Mouse (Mus musculus) olfactory bulb, adult 2 months (tissue): ENCODE measurements around the gene Colq. TPM values are rescaled to one million over a fixed set of nuclear protein-coding genes. Genes with fewer than 3 reads are reported as not detected.

ENCODE experiments used
- H3K27ac ChIP-seq: fragments of 200-500 bp; 2 replicates; pipeline ENCODE4 v1.5.1; 2012; ENCODE audit warnings: low read depth, low read length; ENCODE audit not compliant: insufficient read depth
- H3K4me1 ChIP-seq: fragments of 200-500 bp; 2 replicates; pipeline ENCODE4 v1.6.1; 2012; ENCODE audit warnings: low read length; ENCODE audit not compliant: control insufficient read depth, insufficient read depth
- H3K4me3 ChIP-seq: fragments of 200-500 bp; 2 replicates; pipeline ENCODE4 v1.5.1; 2012; ENCODE audit warnings: mild to moderate bottlenecking, low read depth, low read length, moderate library complexity; ENCODE audit not compliant: insufficient read depth
- CTCF ChIP-seq: fragments of 200-500 bp; IDR thresholded peaks from 2 replicates; pipeline ENCODE4 v1.5.1; 2012; ENCODE audit warnings: low read depth, mild to moderate bottlenecking, low read length, moderate library complexity; ENCODE audit not compliant: insufficient read depth
- POLR2A ChIP-seq: fragments of 200-500 bp; IDR thresholded peaks from 2 replicates; pipeline ENCODE4 v1.6.1; 2012; ENCODE audit warnings: mild to moderate bottlenecking, low read depth, low read length, moderate library complexity; ENCODE audit not compliant: insufficient read depth
- WGBS: fragments of 180-500 bp; shearing (Covaris S2); methylation state at CpG from one replicate; pipeline ENCODE4 v1.1.7; 2018; 5-methylcytosine and 5-hydroxymethylcytosine counted together
- polyA plus RNA-seq: library from polyadenylated mRNA; stranded (reverse); fragments of >200 nt; gene quantifications from 2 replicates; pipeline ENCODE4 v1.2.4, GENCODE M21; 2012; ENCODE audit warnings: low replicate concordance; ENCODE audit not compliant: missing spikeins, insufficient read depth, insufficient read length

The Colq gene
- polyA plus RNA-seq, 1 experiment = not detected

DNA sequence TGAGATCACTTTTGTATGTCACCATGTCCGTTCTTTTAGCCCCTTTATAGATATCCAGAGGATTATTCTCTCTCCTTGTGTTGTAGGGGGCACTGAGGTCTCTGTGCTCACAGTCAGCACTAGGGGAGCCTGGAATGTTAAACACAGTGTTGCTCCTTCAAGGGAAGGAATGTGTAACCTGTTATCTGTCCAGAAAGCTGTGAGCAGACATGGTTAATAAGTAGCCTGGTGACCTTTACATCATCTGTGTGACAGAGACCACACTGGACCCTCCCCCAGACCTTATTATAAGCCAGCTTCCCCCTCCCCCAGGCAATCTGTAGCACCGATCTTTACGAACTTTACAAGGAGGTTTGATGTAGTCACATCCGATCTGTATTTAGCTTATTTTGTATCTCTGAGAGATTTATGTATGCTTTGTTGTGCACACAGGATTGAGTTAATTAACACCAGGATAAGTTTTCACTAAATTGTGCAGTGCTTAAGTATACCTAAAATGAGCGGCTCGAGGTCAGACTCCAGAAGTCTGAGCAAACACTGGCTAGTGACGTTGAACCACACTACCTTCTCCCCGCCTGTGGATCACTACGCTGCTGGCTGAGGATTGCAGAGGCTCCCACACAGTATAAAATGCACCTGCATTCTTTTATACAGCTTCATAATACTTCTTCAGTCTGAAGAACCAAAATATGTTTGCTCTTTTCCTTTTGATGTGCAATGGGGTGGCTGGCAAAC lies 25.5 kb downstream of the Colq start:
- WGBS = 84% methylated on average over 9 of the region's 9 CpGs
- 0 out of 2 replicates have a peak, but pooled peaks cover 2% of the 10 kb centered on the region for H3K4me1 ChIP-seq
- TF ChIP-seq CTCF (no peak), POLR2A (no peak)
- H3K4me3 ChIP-seq = no peak overlapping the region
- H3K27ac ChIP-seq = no peak overlapping the region

DNA sequence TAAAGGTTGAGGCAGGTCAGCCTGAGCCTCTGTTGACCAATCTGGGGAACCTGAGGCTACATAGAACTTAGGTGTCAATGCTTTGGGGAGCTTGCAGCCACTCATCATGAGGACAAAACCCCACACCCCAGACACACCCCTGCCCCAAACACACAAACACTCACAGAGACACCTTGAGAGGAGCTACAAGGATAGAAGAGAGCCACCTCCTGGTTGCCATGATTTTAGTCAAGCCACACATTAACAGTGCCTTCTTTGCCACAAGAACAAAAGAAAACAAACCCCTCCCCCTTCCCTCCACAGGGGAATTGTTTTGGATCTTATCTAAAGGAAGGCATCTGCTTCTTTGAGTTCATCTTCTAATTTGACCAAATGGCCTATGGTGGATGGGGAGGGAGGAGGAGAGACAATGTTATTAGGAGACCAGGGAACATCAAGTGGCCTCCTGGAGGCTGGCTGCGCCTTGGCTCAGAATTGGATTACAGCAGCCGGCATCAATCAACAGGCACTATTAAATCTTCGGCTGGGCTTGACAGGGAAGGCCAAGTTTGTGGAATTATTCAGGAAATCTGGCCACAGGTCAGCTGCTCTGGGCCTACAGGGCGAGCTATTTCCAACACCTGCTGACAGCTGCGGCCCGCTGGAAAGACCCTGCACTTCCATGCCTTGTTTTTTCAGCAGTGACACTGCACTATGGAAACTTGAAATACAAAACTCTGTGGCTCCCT lies 26.5 kb downstream of the Colq start:
- WGBS = 53% methylated on average over 6 of the region's 6 CpGs
- Histone ChIP-seq H3K27ac (no peak overlapping the region), H3K4me3 (no peak overlapping the region), H3K4me1 (0 out of 2 replicates have a peak, but pooled peaks cover 2% of the 10 kb centered on the region)
- TF ChIP-seq POLR2A = no peak
- no peak for TF ChIP-seq CTCF

DNA sequence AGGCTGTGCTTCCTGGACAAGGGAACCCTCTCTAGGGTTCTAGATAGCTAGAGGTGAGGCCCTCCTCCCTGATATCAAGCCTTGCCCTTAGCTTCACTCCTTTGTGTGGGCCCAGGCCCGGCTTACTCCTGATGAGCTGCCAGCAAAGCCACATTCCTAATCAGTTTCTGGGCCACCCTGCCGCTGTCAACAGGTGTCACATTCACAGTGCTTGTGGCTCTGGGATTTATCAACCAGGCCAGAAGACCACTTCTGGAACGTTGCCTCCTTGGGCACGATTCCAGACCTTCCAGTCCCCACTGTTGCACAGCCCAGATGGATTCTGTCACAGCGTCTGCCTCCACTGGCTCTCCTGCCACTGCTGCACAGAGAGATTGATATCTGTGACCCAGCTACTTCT lies 30.3 kb downstream of the Colq start:
- no peak overlapping the region for H3K4me3 ChIP-seq
- peaks cover 11% of the 10 kb centered on the region for H3K4me1 ChIP-seq
- WGBS = 42% methylated on average over 5 of the region's 5 CpGs
- TF ChIP-seq CTCF (no peak), POLR2A (no peak)
- H3K27ac ChIP-seq = no peak overlapping the region

DNA sequence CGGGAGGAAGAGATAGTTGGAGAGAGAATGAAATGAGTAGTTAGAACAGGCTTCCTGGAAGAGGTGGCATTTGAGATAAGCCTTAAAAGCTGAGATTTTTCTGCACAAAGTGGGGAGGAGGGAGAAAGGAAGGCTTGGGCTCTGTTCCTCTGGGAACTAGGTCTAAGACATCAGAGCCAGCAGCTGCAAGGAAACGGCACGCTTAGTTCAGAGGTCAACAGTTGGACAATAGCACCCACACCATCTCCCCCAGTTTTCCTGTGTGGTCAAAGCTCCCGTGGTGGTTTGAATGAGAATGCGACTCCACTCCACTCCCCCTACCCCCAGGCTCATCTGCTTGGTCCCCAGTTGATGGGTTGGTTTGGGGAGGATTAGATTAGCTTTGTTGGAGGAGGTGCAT lies 31.9 kb downstream of the Colq start:
- TF ChIP-seq POLR2A = no peak
- no peak for TF ChIP-seq CTCF
- WGBS = 60% methylated on average over 5 of the region's 5 CpGs

DNA sequence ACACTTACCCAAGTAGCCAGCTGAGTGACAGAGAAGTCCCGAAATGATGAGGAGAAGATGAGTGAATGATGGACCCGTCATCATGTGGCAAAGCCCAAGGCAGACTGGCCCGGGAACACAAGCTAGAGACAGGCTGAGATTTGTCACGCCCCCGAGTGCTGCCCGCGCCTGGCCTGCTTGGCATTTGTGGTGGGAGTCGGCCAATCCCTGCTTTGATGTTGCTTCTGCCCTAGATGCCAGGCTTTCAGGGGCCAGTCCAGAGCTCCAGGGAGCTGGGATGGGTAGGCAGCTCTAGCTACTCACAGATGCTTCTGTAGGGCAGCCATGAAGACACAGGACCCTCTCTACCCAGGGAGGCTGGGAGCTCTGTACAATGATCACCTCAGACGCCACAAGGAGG lies 33.4 kb downstream of the Colq start:
- 81% methylated on average over 9 of the region's 9 CpGs for WGBS

More for the DNA sequence above, 31.9 kb downstream of the Colq start:
- H3K27ac ChIP-seq = no peak overlapping the region
- peaks cover 14% of the 10 kb centered on the region for H3K4me1 ChIP-seq
- no peak overlapping the region for H3K4me3 ChIP-seq

DNA sequence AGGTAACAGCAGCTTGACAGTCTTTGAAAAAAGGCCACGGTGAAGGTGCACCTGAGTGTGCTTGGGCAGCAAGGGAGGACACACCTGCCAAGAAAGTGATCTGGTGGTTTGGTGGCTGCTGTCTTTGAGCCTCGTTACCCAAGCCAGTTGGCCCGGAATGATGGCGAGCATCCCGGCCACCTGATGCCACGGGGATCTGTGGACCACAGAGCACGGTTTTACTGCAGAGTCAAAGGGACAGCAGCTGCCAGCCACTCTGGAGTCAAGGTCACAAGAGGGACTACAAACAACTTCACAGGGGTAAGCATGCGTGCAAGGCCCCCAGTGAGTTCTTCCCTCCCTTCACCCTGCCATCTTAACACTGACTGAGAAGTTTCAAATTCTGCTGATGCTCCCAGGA lies 33.9 kb downstream of the Colq start:
- WGBS = 91% methylated on average over 8 of the region's 8 CpGs
- no peak overlapping the region for H3K27ac ChIP-seq

More for the DNA sequence above, 33.4 kb downstream of the Colq start:
- TF ChIP-seq CTCF = no peak
- TF ChIP-seq POLR2A = no peak
- H3K27ac ChIP-seq = no peak overlapping the region
- peaks cover 14% of the 10 kb centered on the region for H3K4me1 ChIP-seq
- no peak overlapping the region for H3K4me3 ChIP-seq

GRCm38 (mm10) chr14:31556526-31557260 lies 34.5 kb downstream of the Colq start:
- H3K27ac ChIP-seq = no peak overlapping the region
- H3K4me3 ChIP-seq = no peak overlapping the region
- peaks cover 14% of the 10 kb centered on the region for H3K4me1 ChIP-seq
- 87% methylated on average over 9 of the region's 9 CpGs for WGBS
- TF ChIP-seq CTCF (no peak), POLR2A (no peak)

More for the DNA sequence above, 33.9 kb downstream of the Colq start:
- TF ChIP-seq POLR2A (no peak), CTCF (no peak)
- peaks cover 14% of the 10 kb centered on the region for H3K4me1 ChIP-seq
- no peak overlapping the region for H3K4me3 ChIP-seq

- peaks cover 14% of the 10 kb centered on the region for H3K4me1 ChIP-seq
- no peak for TF ChIP-seq POLR2A
- no peak overlapping the region for H3K27ac ChIP-seq
- WGBS = 41% methylated on average over 14 of the region's 14 CpGs
- no peak overlapping the region for H3K4me3 ChIP-seq
Measured at GRCm38 (mm10) chr14:31555963-31556434, 35.1 kb downstream of the Colq start.

GRCm38 (mm10) chr14:31555021-31555420 lies 36.1 kb downstream of the Colq start:
- TF ChIP-seq CTCF = no peak
- no peak for TF ChIP-seq POLR2A
- peaks cover 14% of the 10 kb centered on the region for H3K4me1 ChIP-seq
- H3K27ac ChIP-seq = no peak overlapping the region
- H3K4me3 ChIP-seq = no peak overlapping the region
- WGBS = 95% methylated on average over 7 of the region's 7 CpGs
